Mouse (Mus musculus) thymus, postnatal 36 days (tissue): ENCODE data around the gene Cldn34b4.

Experiments used
- DNase-seq, 2 experiments: peaks; one replicate each; pipeline ENCODE4 v3.0.0; 2022; ENCODE audit warnings: mixed read lengths in 2 of 2

Cldn34b4 gene

DNA sequence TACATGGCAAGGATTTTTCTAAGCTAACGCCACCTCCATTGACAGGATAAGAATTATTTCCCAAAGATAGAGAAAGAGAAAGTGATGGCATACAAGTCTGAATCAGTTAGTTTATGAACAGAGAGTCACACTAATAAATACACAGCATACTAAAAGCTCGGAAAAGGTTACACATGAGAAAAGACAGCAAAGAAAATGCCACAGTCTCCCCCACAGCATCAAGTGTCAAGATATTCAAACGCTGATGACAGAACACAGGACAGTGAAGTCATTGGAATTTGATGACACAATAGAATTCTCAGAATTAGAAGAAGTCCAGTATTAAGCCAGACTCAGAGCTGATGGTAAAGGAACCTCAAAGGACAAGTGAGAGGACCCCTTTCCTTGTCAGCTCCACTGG lies at the start of gene Cldn34b4:
Cldn34b4 (plus strand) TSS at position 301 of the 400 bp plus-strand sequence.
- DNase-seq = no peak
